Mouse (Mus musculus) stomach, embryonic 16.5 days (tissue): ENCODE results near the gene 9330182L06Rik. TPM values are rescaled to one million over a fixed set of nuclear protein-coding genes. Genes with fewer than 3 reads are reported as not detected.

Source experiments
- ATAC-seq: fragments of 200-750 bp; cut with Nextera tagmentation; 2 replicates; pipeline ENCODE4 v1.8.0; 2017; ENCODE audit warnings: moderate number of reproducible peaks, moderate TSS enrichment; ENCODE audit not compliant: insufficient read depth, low FRiP score
- H3K27ac ChIP-seq: fragments of 300-500 bp; sonication (generic); 2 replicates; pipeline ENCODE4 v1.5.1; 2014; ENCODE audit warnings: low read length
- H3K27me3 ChIP-seq: fragments of 300-500 bp; sonication (generic); 2 replicates; pipeline ENCODE4 v1.6.1; 2014; ENCODE audit warnings: low read length, control low read depth, mixed read lengths; ENCODE audit not compliant: control insufficient read depth, insufficient read depth
- H3K36me3 ChIP-seq: fragments of 300-500 bp; sonication (generic); 2 replicates; pipeline ENCODE4 v1.6.1; 2014; ENCODE audit warnings: low read length; ENCODE audit not compliant: control insufficient read depth, insufficient read depth
- H3K4me1 ChIP-seq: fragments of 300-500 bp; sonication (generic); 2 replicates; pipeline ENCODE4 v1.6.1; 2014; ENCODE audit warnings: low read length, control low read depth, mixed read lengths; ENCODE audit not compliant: control insufficient read depth, insufficient read depth
- H3K4me2 ChIP-seq: fragments of 300-500 bp; sonication (generic); 2 replicates; pipeline ENCODE4 v1.6.1; 2014; ENCODE audit warnings: low read depth, low read length, mixed read lengths
- H3K4me3 ChIP-seq: fragments of 300-500 bp; sonication (generic); replicated peaks from 2 replicates; pipeline ENCODE4 v1.5.1; 2014; ENCODE audit warnings: mild to moderate bottlenecking, low read length
- H3K9ac ChIP-seq: fragments of 300-500 bp; sonication (generic); 2 replicates; pipeline ENCODE4 v1.6.1; 2014; ENCODE audit warnings: low read length
- H3K9me3 ChIP-seq: fragments of 300-500 bp; sonication (generic); replicated peaks from 2 replicates; pipeline ENCODE4 v1.6.1; 2016; ENCODE audit warnings: low read length, control low read depth; ENCODE audit not compliant: control insufficient read depth
- WGBS: fragments of 180-500 bp; shearing (Covaris S2); extraction: QIAGEN DNeasy Blood & Tissue Kit; methylation state at CpG from one replicate; pipeline ENCODE4 v1.1.7; 2014; 5-methylcytosine and 5-hydroxymethylcytosine counted together
- polyA plus RNA-seq: library from polyadenylated mRNA; unstranded; fragments of >200 nt; fragmentation: Nextera tagmentation; extraction: Ambion mirVana; gene quantifications from 2 replicates; pipeline ENCODE4 v1.2.1, GENCODE M21; 2015

9330182L06Rik gene
- polyA plus RNA-seq, 1 experiment from 2014 or later, result 4.8 TPM

DNA sequence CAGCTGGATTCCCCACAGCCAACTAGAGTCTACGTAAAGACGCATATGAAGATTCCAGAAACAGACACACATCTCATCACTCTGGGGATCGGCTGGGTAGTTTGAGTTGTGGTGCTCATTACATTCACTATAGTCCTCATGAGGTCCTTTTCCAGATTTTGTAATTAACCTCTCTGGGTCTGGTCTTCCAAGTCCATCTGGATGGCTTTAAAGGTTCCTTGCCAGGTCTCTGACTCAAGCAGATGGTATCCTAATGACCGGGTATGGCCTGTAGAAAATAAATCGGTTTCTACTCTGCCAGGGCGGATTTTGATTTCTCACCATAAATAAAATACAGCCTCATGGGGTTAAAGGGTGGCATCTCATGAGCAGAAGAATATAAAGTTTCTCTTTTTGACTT, 183.0 kb downstream of the 9330182L06Rik start:
- no peak for ATAC-seq
- Histone ChIP-seq H3K4me3 (no peak overlapping the region), H3K4me2 (no peak overlapping the region), H3K27ac (no peak overlapping the region), H3K4me1 (no peaks in the 10 kb centered on the region), H3K9ac (no peak overlapping the region), H3K36me3 (no peaks in the 10 kb centered on the region), H3K9me3 (no peaks in the 10 kb centered on the region), H3K27me3 (no peaks in the 10 kb centered on the region)
- 86% methylated on average over 6 of the region's 6 CpGs for WGBS

DNA sequence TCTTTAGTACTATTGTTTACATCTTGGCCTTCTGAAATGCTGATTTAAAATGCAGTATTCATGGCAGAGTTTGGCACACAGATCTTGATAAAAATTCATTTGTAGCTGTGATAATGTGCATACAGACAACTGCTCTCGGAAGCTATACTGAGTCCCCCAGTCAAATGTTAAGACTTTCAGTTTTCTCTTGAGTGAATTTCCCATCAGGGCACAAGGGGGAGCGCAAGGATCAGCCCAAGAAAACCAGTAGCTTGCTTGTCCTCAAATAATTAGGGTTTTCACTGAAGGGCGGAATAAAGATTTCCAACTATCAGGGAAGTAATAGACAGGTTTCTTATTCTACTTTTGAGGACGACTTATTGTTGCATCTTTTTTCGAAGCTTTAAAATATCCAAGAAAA, 183.7 kb downstream of the 9330182L06Rik start:
- Histone ChIP-seq H3K4me3 (no peak overlapping the region), H3K27ac (no peak overlapping the region), H3K4me2 (no peak overlapping the region), H3K9ac (no peak overlapping the region), H3K9me3 (no peaks in the 10 kb centered on the region), H3K36me3 (no peaks in the 10 kb centered on the region), H3K4me1 (no peaks in the 10 kb centered on the region), H3K27me3 (no peaks in the 10 kb centered on the region)
- 64% methylated on average over 5 of the region's 5 CpGs for WGBS
- ATAC-seq, result no peak

DNA sequence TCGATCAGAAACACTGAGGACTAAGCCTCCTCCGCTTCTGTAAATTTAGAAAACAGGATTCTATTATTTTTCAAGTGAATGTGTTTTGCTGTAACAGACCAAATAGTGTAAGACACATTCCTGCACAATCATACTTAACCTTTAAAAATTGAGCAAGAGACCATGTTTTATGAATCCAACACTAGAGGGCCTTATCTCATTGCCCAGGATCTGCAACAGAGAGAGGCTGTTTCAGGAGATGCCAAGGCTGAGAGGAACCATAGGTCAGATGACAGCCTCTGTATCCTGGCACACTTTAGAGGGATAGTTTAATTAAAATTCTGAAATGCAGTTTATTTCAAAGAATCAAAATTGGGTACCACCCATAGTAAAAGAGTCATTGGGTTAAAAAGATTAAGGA, 187.4 kb downstream of the 9330182L06Rik start:
- Histone ChIP-seq H3K4me1 (no peaks in the 10 kb centered on the region), H3K27me3 (no peaks in the 10 kb centered on the region), H3K9me3 (no peaks in the 10 kb centered on the region), H3K9ac (no peak overlapping the region), H3K4me3 (no peak overlapping the region), H3K27ac (no peak overlapping the region), H3K4me2 (no peak overlapping the region), H3K36me3 (no peaks in the 10 kb centered on the region)
- no peak for ATAC-seq
- 84% methylated on average over 2 of the region's 2 CpGs for WGBS

DNA sequence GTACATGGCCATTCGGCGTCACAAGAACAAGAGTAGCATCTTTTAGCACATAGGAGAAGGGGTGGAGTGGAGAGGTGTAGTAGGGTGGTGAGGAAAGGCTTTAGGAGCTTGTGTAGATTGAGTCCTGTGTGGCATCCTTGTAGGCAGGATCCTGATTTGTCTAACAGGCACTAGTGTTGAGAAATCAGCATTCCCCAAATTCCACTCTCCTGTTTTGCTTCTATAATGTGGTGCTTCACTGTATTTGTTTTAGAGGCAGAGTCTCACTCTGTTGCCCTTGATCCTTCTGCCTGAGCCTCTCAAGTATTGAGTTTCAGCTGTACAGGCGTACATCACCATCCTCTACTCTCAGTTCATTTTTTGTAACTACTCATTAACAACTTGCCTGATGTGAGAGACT, 211.7 kb downstream of the 9330182L06Rik start:
- Histone ChIP-seq H3K4me1 (no peaks in the 10 kb centered on the region), H3K4me3 (no peak overlapping the region), H3K4me2 (no peak overlapping the region), H3K9me3 (no peaks in the 10 kb centered on the region), H3K36me3 (no peaks in the 10 kb centered on the region), H3K27ac (no peak overlapping the region), H3K9ac (no peak overlapping the region), H3K27me3 (no peaks in the 10 kb centered on the region)
- 75% methylated on average over 3 of the region's 3 CpGs for WGBS
- ATAC-seq, result no peak

GRCm38 (mm10) chr5:9495456-9495855, 229.5 kb downstream of the 9330182L06Rik start:
- no peaks in the 10 kb centered on the region for H3K36me3 ChIP-seq
- no peak overlapping the region for H3K9ac ChIP-seq
- H3K4me2 ChIP-seq, result no peak overlapping the region
- no peaks in the 10 kb centered on the region for H3K9me3 ChIP-seq
- no peaks in the 10 kb centered on the region for H3K27me3 ChIP-seq
- 29% methylated on average over 5 of the region's 5 CpGs for WGBS
- ATAC-seq, result no peak
- no peak overlapping the region for H3K4me3 ChIP-seq
- H3K4me1 ChIP-seq, result no peaks in the 10 kb centered on the region
- H3K27ac ChIP-seq, result no peak overlapping the region

GRCm38 (mm10) chr5:9497235-9497634, 231.3 kb downstream of the 9330182L06Rik start:
- Histone ChIP-seq H3K9ac (no peak overlapping the region), H3K36me3 (no peaks in the 10 kb centered on the region), H3K27ac (no peak overlapping the region), H3K27me3 (no peaks in the 10 kb centered on the region), H3K4me2 (no peak overlapping the region), H3K9me3 (no peaks in the 10 kb centered on the region), H3K4me1 (no peaks in the 10 kb centered on the region), H3K4me3 (no peak overlapping the region)
- ATAC-seq, result no peak
- WGBS, result 75% methylated on average over 4 of the region's 4 CpGs

GRCm38 (mm10) chr5:9511027-9511426, 245.1 kb downstream of the 9330182L06Rik start:
- 82% methylated on average over 1 of the region's 1 CpGs for WGBS
- Histone ChIP-seq H3K36me3 (no peaks in the 10 kb centered on the region), H3K27ac (no peak overlapping the region), H3K9ac (no peak overlapping the region), H3K9me3 (no peaks in the 10 kb centered on the region), H3K4me2 (no peak overlapping the region), H3K4me1 (no peaks in the 10 kb centered on the region), H3K27me3 (no peaks in the 10 kb centered on the region), H3K4me3 (no peak overlapping the region)
- no peak for ATAC-seq

- 81% methylated on average over 4 of the region's 4 CpGs for WGBS
Observed at GRCm38 (mm10) chr5:9525507-9525906, 259.6 kb downstream of the 9330182L06Rik start.

More at GRCm38 (mm10) chr5:9525507-9525906, 259.6 kb downstream of the 9330182L06Rik start:
- Histone ChIP-seq H3K9me3 (no peaks in the 10 kb centered on the region), H3K27ac (no peak overlapping the region), H3K9ac (no peak overlapping the region), H3K4me3 (no peak overlapping the region), H3K27me3 (no peaks in the 10 kb centered on the region), H3K36me3 (no peaks in the 10 kb centered on the region), H3K4me1 (no peaks in the 10 kb centered on the region), H3K4me2 (no peak overlapping the region)
- no peak for ATAC-seq
